Mouse (Mus musculus) liver, adult 2 months (tissue): ENCODE data around the gene Chchd3. TPM values are rescaled to one million over a fixed set of nuclear protein-coding genes. Genes with fewer than 3 reads are reported as not detected.

Experiments used
- DNase-seq: peaks from one replicate; pipeline ENCODE4 v3.0.0-alpha.2; 2011; ENCODE audit warnings: low read depth, low spot score; ENCODE audit errors: extremely low read depth
- H3K27ac ChIP-seq: fragments of 200-500 bp; replicated peaks from 2 replicates; pipeline ENCODE4 v1.5.1; 2012; ENCODE audit warnings: low read depth, mild to moderate bottlenecking, control low read depth, inconsistent platforms, low read length; ENCODE audit not compliant: insufficient read depth
- H3K27me3 ChIP-seq: fragments of 200-500 bp; 2 replicates; pipeline ENCODE4 v1.6.1; 2012; ENCODE audit warnings: mild to moderate bottlenecking, moderate library complexity, low read length, inconsistent platforms; ENCODE audit not compliant: control insufficient read depth, insufficient read depth
- H3K36me3 ChIP-seq: fragments of 200-500 bp; 2 replicates; pipeline ENCODE4 v1.6.1; 2012; ENCODE audit warnings: low read length, inconsistent platforms; ENCODE audit not compliant: control insufficient read depth, insufficient read depth
- H3K4me1 ChIP-seq: fragments of 200-500 bp; 2 replicates; pipeline ENCODE4 v1.6.1; 2011; ENCODE audit warnings: low read length; ENCODE audit not compliant: control insufficient read depth, insufficient read depth
- H3K4me3 ChIP-seq: fragments of 200-500 bp; 2 replicates; pipeline ENCODE4 v1.5.1; 2011; ENCODE audit warnings: low read depth, mild to moderate bottlenecking, control low read depth, low read length, moderate library complexity; ENCODE audit not compliant: insufficient read depth
- H3K79me2 ChIP-seq: fragments of 200-500 bp; 2 replicates; pipeline ENCODE4 v1.6.1; 2012; ENCODE audit warnings: inconsistent platforms, mild to moderate bottlenecking, low read length, moderate library complexity; ENCODE audit not compliant: control insufficient read depth, insufficient read depth
- H3K9ac ChIP-seq: fragments of 200-500 bp; 2 replicates; pipeline ENCODE4 v1.6.1; 2012; ENCODE audit warnings: low read depth, mild to moderate bottlenecking, control low read depth, inconsistent platforms, low read length
- CTCF ChIP-seq: fragments of 200-500 bp; IDR thresholded peaks from 2 replicates; pipeline ENCODE4 v1.5.1; 2011; ENCODE audit warnings: low read depth, low read length, control low read depth
- POLR2A ChIP-seq: fragments of 200-500 bp; IDR thresholded peaks from 2 replicates; pipeline ENCODE4 v1.6.1; 2011; ENCODE audit warnings: low read length, control low read depth; ENCODE audit not compliant: insufficient read depth; ENCODE audit errors: extremely low read depth
- WGBS: fragments of 180-500 bp; shearing (Covaris S2); methylation state at CpG from one replicate; pipeline ENCODE4 v1.1.7; 2018; 5-methylcytosine and 5-hydroxymethylcytosine counted together
- polyA plus RNA-seq: library from polyadenylated mRNA; depleted of rRNA; stranded (reverse); fragments of >200 nt; gene quantifications from 2 replicates; pipeline ENCODE4 v1.2.3, GENCODE M21; 2012
- total RNA-seq: library from RNA; depleted of rRNA; stranded (reverse); fragments of >200 nt; gene quantifications from 2 replicates; pipeline ENCODE4 v1.2.3, GENCODE M21; 2014

Chchd3 gene
- total and polyA plus RNA-seq, 2 experiments, result 88.0 to 158 TPM

GRCm38 (mm10) chr6:32961477-32961876, 98.6 kb downstream of the Chchd3 start:
- H3K27me3 ChIP-seq, result no peaks in the 10 kb centered on the region
- H3K36me3 ChIP-seq, result peaks cover under 1% of the 10 kb centered on the region; the same call in 1 of the 2 replicates
- TF ChIP-seq POLR2A (no peak), CTCF (no peak)
- no peak for DNase-seq
- H3K4me3 ChIP-seq, result no peak overlapping the region
- H3K79me2 ChIP-seq, result peaks cover 15% of the 10 kb centered on the region; the same call in 1 of the 2 replicates
- H3K27ac ChIP-seq, result no peak overlapping the region
- 97% methylated on average over 3 of the region's 3 CpGs for WGBS
- H3K9ac ChIP-seq, result no peak overlapping the region
- H3K4me1 ChIP-seq, result peaks cover 15% of the 10 kb centered on the region

DNA sequence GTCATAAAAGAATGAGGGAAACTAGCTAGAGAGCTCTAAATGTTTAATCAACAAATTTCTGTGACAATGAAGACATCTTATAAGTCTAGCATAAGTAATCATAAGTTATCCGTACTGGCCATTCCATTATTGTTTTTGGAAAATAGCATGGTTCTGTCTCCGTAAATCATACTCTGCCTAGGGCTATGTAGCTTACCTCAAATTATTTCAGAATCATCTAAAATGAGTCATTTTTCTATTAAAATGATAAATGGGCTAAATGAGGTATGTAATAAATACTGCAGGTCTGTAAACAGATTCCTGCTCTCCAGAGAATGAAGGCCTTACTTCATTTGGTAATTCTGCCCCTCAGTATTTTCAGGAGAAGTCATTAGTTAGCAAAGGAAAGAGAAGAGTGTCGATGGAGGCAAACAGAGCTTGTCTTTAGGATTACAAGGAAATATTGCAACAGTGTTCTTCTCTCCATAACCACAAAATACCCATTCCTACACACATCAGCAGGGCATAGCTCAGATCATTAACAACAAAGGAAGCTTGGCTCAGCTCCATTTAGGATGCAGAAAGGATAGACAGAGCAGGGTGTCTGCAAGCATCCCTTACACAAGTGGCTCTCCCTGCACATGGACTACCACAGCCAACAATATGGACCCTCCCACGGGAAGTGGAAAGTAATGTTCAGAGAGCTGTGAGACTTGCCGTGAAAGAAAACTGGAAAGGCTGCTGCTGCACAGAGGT, 100.1 kb downstream of the Chchd3 start:
- TF ChIP-seq CTCF, result no peak
- Histone ChIP-seq H3K4me3 (no peak overlapping the region), H3K27ac (no peak overlapping the region), H3K79me2 (peaks cover 14% of the 10 kb centered on the region; the same call in 1 of the 2 replicates), H3K27me3 (no peaks in the 10 kb centered on the region), H3K36me3 (no peaks in the 10 kb centered on the region; the same call in 1 of the 2 replicates), H3K9ac (no peak overlapping the region), H3K4me1 (peaks cover 15% of the 10 kb centered on the region)
- no peak for DNase-seq
- 90% methylated on average over 5 of the region's 5 CpGs for WGBS

- no peaks in the 10 kb centered on the region; the same call in 1 of the 2 replicates for H3K36me3 ChIP-seq
- H3K4me3 ChIP-seq, result no peak overlapping the region
- no peaks in the 10 kb centered on the region for H3K27me3 ChIP-seq
- no peak overlapping the region for H3K9ac ChIP-seq
- peaks cover 15% of the 10 kb centered on the region for H3K79me2 ChIP-seq
- DNase-seq, result no peak
- no peak overlapping the region for H3K27ac ChIP-seq
- 96% methylated on average over 3 of the region's 3 CpGs for WGBS
- no peak for TF ChIP-seq CTCF
- TF ChIP-seq POLR2A, result no peak
- H3K4me1 ChIP-seq, result peaks cover 9% of the 10 kb centered on the region; the same call in 1 of the 2 replicates
These were observed 104.6 kb downstream of the Chchd3 start for GRCm38 (mm10) chr6:32955481-32955880.

DNA sequence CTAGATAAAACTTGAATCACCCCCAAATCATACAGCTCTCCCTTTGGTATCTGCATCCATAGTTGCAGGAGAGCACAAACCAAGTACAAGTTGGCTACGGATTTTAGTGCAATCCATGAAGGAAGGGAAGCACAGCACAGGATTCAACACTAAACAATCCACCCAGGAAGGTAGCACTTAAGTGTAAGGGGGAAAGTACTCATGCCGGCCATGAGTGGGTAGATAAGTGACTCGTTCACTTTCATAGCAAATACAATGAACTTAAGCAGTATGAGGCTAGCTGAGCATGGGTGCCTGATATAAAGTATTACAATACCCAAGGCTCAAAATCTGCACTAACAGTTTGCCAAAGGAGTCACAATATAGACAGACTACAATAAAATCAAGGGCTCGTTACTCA, 109.1 kb downstream of the Chchd3 start:
- TF ChIP-seq CTCF, result no peak
- no peak for TF ChIP-seq POLR2A

DNA sequence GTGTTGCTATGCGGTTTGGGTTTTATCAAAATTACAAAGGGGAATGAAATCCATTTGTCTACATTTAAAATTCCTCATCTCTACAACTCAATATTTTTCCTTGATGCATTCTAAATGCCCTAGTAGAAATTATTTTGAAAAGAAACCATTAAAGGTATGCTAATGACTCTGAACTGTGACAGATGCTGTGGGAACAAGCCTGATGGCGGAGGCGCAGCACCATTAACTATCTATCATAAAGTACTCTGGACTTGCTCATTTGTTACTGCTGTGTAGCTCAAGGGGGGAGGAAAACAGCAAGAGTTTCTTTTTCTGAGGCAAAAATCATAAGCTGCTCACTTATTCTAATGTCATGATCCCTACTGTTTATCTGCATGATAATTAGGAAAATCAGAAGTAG, 110.4 kb downstream of the Chchd3 start:
- no peak for DNase-seq
- no peak for TF ChIP-seq CTCF
- no peak for TF ChIP-seq POLR2A
- Histone ChIP-seq H3K36me3 (no peaks in the 10 kb centered on the region), H3K9ac (no peak overlapping the region), H3K4me3 (no peak overlapping the region), H3K27ac (no peak overlapping the region), H3K27me3 (no peaks in the 10 kb centered on the region), H3K4me1 (peaks cover 2% of the 10 kb centered on the region; the same call in 1 of the 2 replicates), H3K79me2 (peaks cover 14% of the 10 kb centered on the region)
- WGBS, result 99% methylated on average over 3 of the region's 3 CpGs

More for the DNA sequence above, 109.1 kb downstream of the Chchd3 start:
- Histone ChIP-seq H3K36me3 (no peaks in the 10 kb centered on the region), H3K4me3 (no peak overlapping the region), H3K27ac (no peak overlapping the region), H3K9ac (no peak overlapping the region), H3K27me3 (no peaks in the 10 kb centered on the region), H3K79me2 (peaks cover 19% of the 10 kb centered on the region), H3K4me1 (peaks cover 2% of the 10 kb centered on the region; the same call in 1 of the 2 replicates)
- no peak for DNase-seq
- WGBS, result 84% methylated on average over 4 of the region's 4 CpGs

DNA sequence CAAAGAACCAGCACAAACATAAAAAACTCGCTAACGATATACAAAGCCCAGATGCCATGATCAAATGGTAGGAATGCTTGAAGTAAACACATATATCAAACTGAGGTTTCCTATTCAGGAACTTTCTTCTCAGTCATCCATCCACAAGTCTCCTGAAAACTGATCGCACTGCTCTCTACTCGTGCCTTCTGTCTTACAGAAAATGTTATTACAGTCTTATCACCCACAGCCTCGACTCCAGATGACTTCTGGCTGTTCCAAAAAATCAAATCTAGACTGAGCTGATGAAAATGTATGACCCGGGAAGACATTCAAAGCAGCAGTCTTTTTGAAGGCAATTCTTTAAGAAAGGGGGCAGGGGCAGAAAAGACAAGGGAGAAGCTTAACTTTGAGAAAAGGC, 112.8 kb downstream of the Chchd3 start:
- DNase-seq, result no peak
- no peak for TF ChIP-seq POLR2A
- no peak for TF ChIP-seq CTCF
- WGBS, result 81% methylated on average over 6 of the region's 6 CpGs

More for the DNA sequence above, 112.8 kb downstream of the Chchd3 start:
- Histone ChIP-seq H3K79me2 (peaks cover 6% of the 10 kb centered on the region; the same call in 1 of the 2 replicates), H3K9ac (no peak overlapping the region), H3K4me3 (no peak overlapping the region), H3K36me3 (no peaks in the 10 kb centered on the region), H3K27me3 (no peaks in the 10 kb centered on the region), H3K27ac (no peak overlapping the region), H3K4me1 (no peaks in the 10 kb centered on the region; the same call in 1 of the 2 replicates)
